Mouse (Mus musculus): Measurements from ENCODE around the gene Tcf7l2.

The Tcf7l2 gene

DNA sequence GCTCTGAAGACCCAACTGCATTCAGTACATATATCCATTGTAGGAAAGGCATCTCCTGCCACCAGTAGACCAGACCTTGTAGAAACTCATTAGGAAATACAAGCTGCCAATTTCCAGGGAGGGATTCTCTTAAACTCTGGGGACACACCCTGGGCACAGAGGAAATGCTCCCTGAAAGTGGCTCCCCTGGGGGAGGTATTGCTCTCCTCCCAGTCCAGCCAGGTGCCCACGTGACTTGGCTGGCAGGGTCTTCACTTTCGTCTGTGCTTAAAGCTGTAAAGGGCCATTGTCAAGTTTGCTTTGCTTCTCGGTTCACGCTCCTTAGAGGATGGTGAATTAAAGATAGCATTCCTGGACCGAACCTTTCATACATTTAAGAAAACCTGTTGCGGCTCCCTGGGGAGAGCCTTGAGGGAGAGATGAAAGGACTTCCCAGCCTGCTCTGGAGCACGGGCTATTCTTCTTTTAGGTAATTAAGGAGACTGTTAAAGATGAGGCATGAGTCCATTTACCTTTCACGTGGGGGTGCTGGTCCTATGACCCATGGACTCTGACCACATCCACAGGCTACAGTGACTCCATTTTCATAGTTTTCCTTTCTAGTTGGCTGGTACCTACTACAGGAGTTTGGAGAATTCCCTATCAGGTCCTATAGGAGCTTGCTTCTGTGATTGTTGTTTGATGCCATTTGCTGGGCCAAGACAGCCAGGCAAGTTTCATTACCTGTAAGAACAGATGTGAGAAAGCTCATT, 52.8 kb downstream of the Tcf7l2 start:
- no peak for DNase-seq (ENCODE audit: low spot score)

DNA sequence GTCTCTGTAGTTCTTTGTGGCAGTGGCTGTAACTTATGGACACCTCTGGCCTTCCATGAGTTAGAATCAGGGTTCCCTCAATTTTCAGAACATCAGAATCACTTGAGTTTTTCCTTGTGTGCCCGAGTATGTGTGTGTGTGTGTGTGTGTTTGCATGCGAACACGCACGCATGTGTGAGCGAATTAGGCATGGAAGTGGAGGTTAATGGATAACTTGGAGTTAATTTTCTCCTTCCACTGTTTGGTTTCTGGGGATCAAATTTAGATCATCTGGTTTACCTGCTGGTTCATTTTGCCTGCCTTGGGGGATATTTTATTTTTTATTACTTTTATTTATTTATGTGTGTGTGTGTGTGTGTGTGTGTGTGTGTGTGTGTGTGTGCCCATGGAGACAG, 53.3 kb downstream of the Tcf7l2 start:
- no peak for DNase-seq (ENCODE audit: low spot score)

DNA sequence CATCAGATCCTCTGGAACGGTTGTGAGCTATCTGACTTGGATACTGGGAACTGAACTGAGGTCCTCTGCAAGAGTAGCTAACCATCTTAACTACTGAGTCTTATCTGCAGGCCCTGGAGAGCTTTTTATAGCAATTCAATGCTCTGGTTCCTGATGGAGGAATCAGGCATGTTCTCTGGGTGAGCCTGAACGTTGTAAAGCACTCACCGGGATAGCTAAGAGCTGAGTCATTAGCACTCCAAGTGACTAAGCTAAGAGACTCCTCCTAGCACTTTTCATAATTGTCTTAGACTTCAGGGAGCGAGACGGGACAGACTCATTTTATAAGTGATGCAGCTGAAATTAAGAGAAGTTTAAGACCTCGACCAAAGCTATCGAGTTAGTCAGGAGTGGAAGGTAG, 53.7 kb downstream of the Tcf7l2 start:
- no peak for DNase-seq (ENCODE audit: low spot score)

DNA sequence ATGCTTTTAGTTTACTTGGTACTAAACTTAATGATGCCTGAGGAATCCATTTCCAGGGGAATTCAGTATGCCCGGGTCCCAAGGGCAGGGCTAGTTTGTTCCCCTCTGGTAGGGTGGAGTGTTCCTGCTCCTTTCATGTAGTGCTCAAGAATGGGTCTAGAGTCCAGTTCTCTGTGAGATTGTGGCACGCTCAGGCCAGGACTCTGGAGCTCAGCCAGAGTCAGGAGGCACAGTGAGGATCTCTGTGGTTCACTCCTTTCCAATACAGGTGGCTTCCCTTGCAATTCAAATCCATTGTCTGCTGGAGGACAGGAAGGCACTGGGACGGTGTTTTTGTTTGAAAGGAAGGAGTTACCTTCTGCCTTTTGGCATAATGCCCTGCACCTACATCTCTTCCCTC, 56.2 kb downstream of the Tcf7l2 start:
- no peak for DNase-seq (ENCODE audit: low spot score)

DNA sequence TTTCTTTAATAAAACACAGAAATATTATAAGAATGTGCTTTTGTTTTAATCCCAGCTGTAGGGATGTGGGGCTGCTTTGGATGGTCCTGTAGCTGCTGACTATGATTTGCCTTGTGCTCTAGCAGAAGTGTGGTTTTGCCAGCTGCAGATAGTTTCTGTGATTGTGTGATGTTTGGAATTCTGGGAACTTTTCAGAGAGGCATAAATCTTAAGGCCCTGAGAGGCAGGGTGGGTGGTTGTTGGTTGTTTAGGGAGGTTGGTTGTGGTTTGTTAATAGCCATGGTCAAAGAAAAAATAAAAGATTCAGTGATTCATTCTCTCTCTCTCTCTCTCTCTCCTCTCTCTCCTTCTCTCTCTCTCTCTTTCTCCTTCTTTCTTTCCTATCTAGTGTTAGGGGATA, 57.8 kb downstream of the Tcf7l2 start:
- no peak for DNase-seq (ENCODE audit: low spot score)

DNA sequence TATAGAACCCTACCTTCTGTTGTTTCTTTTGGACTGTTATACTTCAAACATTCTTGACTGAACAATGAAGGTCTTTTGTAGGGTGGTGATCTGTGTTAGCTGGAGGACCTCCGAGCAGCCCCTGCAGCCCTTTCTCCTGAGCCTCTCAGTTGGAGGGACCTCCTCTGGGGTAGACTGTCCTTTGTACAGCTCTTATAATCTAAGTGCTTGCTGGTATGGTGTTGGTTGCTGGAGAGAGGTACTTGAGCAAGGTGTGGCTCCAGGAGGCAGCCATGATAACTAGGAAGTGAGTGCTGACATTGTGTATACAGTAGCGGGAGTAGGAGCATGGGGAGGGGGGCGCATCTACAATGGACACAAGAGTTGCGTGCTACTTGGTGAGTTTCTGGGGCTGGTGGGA, 58.4 kb downstream of the Tcf7l2 start:
- no peak for DNase-seq (ENCODE audit: low spot score)

DNA sequence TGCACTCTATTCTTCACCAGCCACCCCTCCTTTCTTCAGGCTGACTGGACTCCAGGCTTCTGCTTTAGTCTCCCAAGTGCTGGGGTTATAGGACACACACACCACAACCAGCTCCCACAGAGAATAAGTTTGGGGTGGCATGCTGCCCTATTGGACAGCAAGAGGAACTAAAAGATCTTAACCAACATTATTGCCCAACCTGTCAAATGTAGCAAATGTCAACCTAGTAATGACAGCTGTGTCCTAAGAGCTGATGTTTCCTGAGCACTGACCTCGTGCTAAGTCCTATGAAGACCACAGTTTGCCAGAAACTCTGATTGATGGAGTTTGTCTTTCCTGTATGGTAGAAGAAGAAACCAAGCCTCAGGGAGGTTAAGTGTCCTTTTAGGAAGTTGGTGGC, 61.5 kb downstream of the Tcf7l2 start:
- no peak for DNase-seq (ENCODE audit: low spot score)

DNA sequence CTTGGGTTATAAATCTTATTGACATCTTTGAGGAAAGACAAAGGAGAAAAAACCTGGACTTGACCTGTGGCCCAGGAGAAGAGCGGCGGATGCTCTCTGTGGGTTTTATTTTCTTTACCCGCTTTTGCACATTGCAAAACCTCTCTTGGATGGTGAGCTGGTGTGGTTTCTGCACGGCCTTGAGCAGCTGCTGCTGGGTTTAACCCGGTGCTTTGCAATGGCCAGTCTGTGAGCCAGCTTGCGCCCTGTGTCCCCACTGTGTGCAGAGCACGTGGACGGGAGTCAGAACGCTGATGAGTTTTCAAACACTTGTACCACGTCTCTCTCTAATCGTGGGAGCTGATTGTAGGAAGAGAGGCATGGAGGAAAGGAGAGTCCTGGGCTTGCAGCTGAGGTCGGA, 62.2 kb downstream of the Tcf7l2 start:
- no peak for DNase-seq (ENCODE audit: low spot score)

DNA sequence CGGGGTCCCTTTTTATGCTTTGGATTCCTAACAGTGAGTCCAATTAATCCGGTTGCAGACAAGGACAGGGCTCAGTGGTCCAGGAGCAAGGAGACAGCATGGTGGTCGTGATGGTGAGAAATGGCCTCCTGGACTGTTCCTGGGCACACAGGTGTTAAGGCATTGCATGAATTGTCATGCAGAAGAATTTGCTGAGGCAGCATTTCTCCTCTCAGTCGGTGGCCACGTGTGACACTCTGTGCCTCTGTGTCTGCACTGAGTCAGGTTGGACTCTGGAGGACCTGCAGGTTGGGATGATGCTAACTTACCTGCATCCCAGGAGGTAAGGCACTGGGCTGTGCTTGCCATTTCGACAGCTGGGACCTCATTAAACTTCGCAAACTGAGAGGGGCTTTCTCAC, 63.2 kb downstream of the Tcf7l2 start:
- DNase-seq (ENCODE audit: low spot score), result no peak

DNA sequence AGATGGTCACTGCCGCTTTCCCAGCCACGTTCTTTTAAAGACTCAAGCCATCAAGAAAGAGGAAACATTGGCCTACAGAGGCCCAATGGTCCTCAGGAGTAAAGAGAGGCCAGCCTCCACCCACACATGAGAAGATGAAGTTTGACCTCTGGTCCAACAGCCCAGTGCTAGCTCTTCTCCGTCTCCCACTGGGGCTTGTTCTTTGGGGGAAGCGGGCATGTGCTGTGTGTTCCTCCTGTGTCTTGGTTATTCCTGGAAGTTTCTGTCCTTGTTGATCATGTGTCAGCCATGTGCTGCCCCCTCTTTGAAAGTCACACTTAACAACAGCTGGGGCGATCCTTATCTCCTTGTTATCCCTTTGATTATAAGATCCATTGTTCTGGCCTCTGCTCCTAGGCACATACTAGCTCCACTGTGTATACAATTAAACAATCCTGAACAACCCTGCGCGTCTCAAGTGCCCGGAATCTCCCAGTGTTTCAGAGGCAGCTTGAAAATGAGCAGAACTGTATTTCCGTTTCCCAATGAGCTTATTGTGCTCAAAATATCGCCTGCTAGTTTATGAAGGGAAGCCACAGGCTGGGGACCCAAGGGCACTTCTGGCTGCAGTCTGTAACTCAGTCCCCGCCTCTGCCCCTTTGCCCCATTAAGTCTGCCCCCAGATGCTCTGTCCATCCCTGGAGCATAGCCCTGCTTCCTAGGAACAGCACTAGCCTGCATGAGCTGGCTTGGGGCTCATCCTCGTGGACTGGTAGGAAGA, 65.0 kb downstream of the Tcf7l2 start:
- DNase-seq (ENCODE audit: low spot score), result no peak

DNA sequence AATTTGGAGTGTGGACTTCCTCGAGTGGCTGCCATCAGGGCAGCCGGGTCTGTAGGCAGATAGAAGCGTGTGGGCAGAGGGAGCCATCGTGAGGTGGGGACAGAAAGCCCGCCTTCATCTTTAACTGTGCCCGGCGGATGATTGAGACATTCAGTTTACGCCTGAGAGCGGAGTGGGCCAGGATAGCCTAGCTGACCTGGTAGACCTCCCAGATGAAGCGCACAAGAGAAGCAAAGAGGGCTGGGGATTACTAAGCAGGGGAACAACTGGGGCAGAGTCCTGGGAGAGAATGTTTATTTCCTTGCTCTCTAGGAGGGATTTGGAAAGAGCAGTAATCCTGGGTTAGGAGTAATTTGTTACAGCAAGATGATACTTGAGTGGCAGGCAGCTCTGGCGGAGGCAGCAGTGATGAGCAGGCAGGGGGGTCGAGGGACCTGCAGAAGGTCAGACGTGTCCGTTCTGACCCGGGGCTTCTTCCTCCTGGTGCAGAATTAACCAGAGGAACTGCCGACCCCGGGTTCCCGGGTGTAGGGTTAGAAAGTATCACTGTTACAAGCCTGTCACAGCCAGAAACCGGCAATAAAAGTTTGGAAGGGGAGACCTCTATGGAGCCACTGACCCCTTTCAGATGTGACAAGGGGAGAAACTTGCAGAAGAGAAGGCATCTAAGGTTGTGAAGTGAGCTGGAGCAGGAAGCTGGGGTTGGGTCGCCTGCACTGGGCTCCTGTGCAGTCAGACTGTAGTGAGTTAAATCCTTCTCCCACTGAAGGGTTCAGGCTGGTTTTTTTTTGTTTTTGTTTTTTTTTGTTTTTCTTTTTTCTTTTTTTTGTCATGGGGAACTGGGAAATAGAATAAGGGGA, 65.8 kb downstream of the Tcf7l2 start:
- no peak for DNase-seq (ENCODE audit: low spot score)

DNA sequence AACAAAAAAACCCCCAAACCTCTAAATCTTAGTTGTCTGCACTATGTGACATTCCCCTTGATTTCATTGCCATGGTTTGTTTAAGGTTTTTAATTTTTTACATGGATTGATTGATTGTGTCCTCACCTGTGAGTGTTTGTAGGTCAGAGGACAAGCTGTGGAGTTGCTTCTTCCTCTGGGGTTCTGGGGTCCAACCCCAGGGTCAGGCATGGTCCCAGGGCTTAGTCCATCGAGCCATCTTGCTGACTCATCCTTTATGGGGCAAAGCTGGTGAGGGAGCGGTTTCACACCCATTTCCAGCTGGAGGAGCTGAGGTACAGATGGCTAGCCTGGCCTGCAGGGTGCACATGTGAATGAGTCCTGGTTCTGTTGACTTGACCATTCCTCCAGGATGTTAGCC, 66.7 kb downstream of the Tcf7l2 start:
- no peak for DNase-seq (ENCODE audit: low spot score)

DNA sequence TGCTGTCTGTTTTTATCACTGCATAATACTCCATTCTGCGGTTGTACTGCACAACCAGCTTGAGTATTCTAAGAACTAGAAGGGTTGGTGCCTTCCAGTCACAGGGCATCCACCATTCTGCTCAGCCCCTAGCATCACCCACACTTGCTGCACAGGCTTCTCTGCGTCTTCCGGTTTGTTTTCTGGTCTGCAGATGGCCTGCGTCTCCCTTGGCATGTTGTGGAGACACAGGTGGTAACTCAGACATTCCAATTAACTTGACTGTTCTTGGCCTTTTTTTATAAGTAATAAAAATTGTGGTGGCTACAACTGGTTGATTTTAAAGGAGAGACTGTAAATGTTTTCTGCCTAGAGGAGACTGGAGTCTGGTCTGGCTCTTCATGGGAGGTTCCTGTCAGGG, 67.9 kb downstream of the Tcf7l2 start:
- no peak for DNase-seq (ENCODE audit: low spot score)

DNA sequence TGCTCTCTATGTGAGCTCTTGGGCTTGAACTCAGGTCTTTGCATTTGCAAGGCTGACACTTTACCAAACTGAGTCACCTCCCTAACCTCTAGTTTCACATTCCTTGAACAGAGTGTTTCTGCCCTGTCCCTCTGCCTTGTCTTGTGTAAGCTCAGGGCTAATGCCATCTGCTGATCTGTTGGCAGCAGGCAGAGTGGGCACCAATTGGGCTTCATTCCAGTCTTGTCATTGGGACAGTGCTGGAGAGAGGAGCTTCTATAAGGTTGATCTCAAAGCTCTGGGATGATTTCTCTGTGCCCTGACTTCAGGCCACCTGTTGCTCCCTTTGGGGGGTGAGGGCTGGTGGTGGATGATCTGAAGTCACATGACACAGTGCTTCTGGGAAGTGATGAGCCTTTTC, 70.6 kb downstream of the Tcf7l2 start:
- DNase-seq (ENCODE audit: low spot score), result no peak

DNA sequence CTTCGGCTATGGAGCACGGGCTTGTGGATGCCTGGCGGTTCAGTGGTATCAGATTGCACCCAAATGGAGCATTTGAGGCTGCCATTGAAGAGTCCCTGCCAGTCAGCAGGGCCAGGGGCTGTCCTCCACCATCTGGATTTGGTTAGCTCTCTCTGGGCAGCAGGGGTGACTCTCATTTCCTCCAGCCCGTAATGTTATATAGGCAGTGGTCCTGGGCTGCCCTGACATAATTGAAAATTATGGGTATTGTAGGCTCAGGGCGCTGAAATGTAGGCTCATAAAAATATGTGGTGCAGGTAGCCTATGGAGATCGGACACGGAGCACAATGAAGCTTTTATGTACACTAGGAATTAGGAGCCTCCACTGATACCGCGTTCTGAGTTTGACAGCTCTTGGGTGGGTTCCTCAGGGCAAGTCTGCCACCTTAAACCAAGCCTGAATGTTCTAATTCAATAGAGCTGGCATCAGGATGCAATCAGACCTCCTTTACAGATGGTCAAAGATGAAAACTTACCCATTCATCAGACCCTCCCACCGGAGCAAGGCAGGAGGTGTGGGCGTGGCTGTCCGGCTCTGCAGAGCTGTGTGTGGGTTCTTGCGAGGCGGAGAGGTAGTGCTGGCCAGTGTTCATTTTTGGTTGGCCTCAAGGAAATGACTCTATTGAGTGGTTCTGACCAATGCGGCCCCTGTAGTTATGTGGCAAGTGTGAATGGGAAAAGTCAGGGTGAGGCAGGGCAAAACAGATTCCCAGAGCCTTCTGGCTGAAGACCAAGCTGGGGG, 73.6 kb downstream of the Tcf7l2 start:
- DNase-seq (ENCODE audit: low spot score), result no peak

DNA sequence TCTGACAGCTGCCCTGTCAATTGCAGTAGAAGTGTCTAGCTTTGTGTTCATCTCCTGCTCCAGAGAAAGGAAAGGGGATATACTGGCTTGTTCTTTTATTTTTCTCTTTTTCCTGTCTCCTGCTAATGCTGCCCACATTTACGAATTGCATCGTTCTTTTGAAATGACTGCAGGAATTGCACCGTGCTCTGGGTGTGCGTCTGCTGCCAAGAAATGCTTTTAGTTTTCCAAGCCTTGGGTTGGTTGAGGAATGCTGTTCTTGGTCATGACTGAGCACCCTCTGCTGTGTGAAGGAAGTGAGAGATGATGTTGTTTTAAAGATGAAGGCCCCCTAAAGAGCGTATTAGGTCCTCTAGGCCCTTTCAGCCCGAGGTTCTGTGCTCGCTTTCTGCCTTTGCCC, 75.4 kb downstream of the Tcf7l2 start:
- DNase-seq (ENCODE audit: low spot score), result no peak

DNA sequence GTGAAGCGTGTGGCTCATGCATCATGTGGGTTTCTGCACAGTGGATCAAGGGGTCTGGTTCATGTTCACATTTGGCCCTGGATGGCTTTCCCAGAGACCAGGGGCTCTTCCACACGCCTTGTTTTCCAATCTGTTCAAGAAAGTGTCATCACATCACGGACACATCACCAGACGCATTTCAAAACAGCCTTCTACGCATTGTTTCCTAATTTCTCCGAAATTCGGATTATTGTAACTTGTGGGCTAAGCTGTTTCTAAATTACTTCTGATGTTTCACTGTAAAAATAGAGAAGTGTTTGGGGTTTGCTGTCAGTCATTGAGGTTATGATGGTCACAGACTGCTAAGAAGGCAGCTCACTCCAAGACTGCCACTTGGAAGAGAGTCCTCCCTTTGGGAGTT, 78.6 kb downstream of the Tcf7l2 start:
- DNase-seq (ENCODE audit: low spot score), result no peak

DNA sequence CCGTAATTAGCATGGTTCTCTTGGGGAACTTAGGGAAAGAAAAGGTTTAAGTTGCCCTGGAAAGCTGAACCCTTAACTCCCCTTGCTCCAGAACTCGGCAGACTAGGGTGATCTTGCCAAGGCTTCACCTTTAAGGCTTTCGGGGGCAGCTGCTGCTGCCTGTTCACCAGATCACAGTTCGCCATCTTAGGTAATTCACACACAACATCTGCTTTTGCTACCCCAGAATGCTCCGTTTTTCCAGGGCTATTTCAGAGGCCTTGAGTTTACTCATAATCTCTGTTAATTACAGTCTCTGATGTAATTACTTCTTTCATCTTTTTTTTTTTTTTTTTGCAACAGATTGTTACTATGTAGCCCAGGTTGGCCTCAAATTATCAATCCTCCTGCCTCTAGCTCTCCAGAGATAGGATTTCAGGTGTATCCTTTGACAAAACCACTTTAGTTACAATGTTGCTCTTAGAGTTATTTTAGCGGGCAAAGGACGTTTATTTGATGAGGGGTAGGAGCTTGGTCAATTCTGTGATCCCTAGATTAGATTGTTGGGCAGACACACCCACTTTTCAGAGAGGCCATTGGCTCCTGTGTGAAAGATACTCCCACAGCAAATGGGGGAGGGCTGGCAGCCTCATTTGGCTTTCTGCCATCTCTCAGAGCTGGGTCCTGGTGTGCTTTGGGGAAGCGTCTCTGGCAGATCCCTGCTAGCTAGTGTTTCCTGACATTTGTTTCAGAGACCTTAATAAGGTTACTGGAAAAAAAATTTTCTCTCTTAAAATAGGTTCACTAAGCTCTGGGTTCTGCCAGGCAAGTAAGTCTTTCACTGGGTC, 83.6 kb downstream of the Tcf7l2 start:
- peak; percentile 65 for DNase-seq (ENCODE audit: low spot score)

DNA sequence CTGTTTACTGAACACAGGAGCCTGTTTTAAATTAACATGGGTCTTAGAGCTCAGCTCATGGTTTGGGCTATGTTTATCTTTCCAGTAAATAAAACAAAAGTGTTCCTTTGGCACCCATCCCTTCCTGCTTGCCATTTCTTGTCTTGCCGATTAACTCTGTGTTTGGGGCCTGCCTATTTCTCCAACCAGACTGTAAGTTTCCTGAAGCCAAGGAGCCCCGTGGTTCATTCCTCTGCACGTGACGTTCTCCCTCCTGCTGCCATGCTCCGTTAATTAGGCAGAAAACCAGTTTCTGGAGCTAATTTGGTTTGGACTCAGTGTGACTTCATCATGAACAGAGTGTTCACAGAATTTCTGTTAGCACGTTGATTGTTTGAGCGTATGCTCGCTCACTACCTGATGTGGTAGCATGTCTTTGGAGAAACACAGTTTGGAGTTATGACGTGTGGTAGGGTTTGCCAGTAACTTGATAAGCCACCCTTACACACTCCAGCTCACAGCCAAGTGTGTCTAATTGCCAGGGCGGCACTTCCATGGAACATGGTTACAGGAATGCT, 84.4 kb downstream of the Tcf7l2 start:
- DNase-seq (ENCODE audit: low spot score), result no peak

DNA sequence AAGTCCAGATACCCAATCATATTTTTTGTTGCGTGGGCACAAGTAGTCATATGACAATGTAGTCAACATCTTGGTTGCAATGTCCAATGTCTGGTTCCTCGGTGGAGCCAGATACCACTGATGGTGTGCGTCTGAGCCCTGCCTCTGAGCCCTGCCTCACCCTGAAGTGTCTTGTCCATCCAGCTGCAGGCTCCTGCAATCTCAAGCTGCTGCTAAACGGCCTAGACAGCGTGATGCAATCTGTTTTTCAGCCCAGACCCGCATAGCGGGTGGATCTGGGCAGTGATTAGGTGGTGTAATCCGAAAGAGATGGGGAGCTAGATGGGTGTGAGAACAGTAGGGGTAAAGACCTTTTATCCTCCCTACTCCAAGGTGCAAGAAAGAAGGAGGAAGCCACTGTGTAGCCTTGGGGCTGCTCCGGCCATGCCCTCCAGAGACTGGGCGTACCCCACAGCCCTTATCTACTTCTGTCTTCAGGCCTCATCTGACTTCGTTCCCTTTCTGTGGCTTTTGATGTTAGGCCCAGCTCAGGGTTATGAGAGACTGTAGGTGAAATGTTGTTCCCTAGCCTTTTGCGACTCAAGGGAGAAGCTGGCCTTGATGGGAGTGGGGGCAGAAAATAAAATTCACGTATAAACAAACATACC, 86.1 kb downstream of the Tcf7l2 start:
- no peak for DNase-seq (ENCODE audit: low spot score)

Data from testis, postnatal 10 days (tissue).